Mouse (Mus musculus): ENCODE measurements around the gene Phlda3.

- TF ChIP-seq GATA1 (IDR thresholded peaks at IDR 0.05; ENCODE audit: low read length): no peak
- no peak for TF ChIP-seq TAL1 (IDR thresholded peaks at IDR 0.05; ENCODE audit: low read length)
Measured at GRCm38 (mm10) chr1:135800192-135800950, 34.5 kb downstream of the Phlda3 start.
